Mouse (Mus musculus) stomach, postnatal 0 days (tissue): ENCODE measurements around the gene Gm1043.

ENCODE experiments used
- CTCF ChIP-seq: IDR thresholded peaks from 2 replicates; pipeline ENCODE4 v1.5.1; 2016; ENCODE audit warnings: antibody characterized with exemption, low read depth, mild to moderate bottlenecking, moderate library complexity
- EP300 ChIP-seq: optimal IDR thresholded peaks from 2 replicates; pipeline ENCODE3; 2016; ENCODE audit warnings: antibody characterized with exemption

GRCm38 (mm10) chr5:37154472-37154871, 69.3 kb downstream of the Gm1043 start:
- TF ChIP-seq CTCF (no peak), EP300 (no peak)
